Mouse (Mus musculus) bone marrow, adult 2 months (tissue): ENCODE results near the gene Enah. TPM values are rescaled to one million over a fixed set of nuclear protein-coding genes. Genes with fewer than 3 reads are reported as not detected.

Experiments used
- H3K27ac ChIP-seq: fragments of 200-500 bp; 2 replicates; pipeline ENCODE4 v1.5.1; 2012; ENCODE audit warnings: low read depth, mild to moderate bottlenecking, control low read depth, inconsistent platforms, low read length; ENCODE audit not compliant: control insufficient read depth, poor library complexity, insufficient read depth
- H3K4me1 ChIP-seq: fragments of 200-500 bp; 2 replicates; pipeline ENCODE4 v1.6.1; 2011; ENCODE audit warnings: low read length; ENCODE audit not compliant: control insufficient read depth, insufficient read depth
- H3K4me3 ChIP-seq: fragments of 200-500 bp; replicated peaks from 2 replicates; pipeline ENCODE3; 2011; ENCODE audit warnings: mild to moderate bottlenecking, low read depth, low read length, control low read depth; ENCODE audit not compliant: control insufficient read depth
- CTCF ChIP-seq: fragments of 200-500 bp; IDR thresholded peaks from 2 replicates; pipeline ENCODE4 v1.5.1; 2011; ENCODE audit warnings: low read length, control low read depth; ENCODE audit not compliant: control insufficient read depth, insufficient read depth
- POLR2A ChIP-seq: fragments of 200-500 bp; IDR thresholded peaks from 2 replicates; pipeline ENCODE4 v1.6.1; 2011; ENCODE audit warnings: low read depth, mild to moderate bottlenecking, control low read depth, low read length, borderline replicate concordance; ENCODE audit not compliant: control insufficient read depth
- WGBS: fragments of 180-500 bp; shearing (Covaris S2); methylation state at CpG from one replicate; pipeline ENCODE4 v1.1.7; 2018; 5-methylcytosine and 5-hydroxymethylcytosine counted together
- polyA plus RNA-seq: library from polyadenylated mRNA; stranded (reverse); fragments of >200 nt; gene quantifications from 2 replicates; pipeline ENCODE4 v1.2.4, GENCODE M21; 2011; ENCODE audit warnings: low replicate concordance; ENCODE audit not compliant: missing spikeins, insufficient read depth, insufficient read length

Enah gene
- polyA plus RNA-seq, 1 experiment, result 20.3 TPM

GRCm38 (mm10) chr1:182055122-182055521 is 35.3 kb upstream of the Enah start:
- TF ChIP-seq CTCF (no peak), POLR2A (no peak)
- 73% methylated on average over 9 of the region's 9 CpGs for WGBS
- H3K4me1 ChIP-seq, result no peaks in the 10 kb centered on the region
- H3K27ac ChIP-seq, result no peak overlapping the region
- no peak overlapping the region for H3K4me3 ChIP-seq

GRCm38 (mm10) chr1:182054651-182055050 is 34.9 kb upstream of the Enah start:
- Histone ChIP-seq H3K4me3 (no peak overlapping the region), H3K4me1 (no peaks in the 10 kb centered on the region), H3K27ac (no peak overlapping the region)
- TF ChIP-seq CTCF (no peak), POLR2A (no peak)
- 80% methylated on average over 6 of the region's 6 CpGs for WGBS

- H3K27ac ChIP-seq, result no peak overlapping the region
- no peaks in the 10 kb centered on the region for H3K4me1 ChIP-seq
- TF ChIP-seq CTCF, result no peak
- no peak for TF ChIP-seq POLR2A
- WGBS, result 78% methylated on average over 10 of the region's 10 CpGs
- no peak overlapping the region for H3K4me3 ChIP-seq
These were observed 33.2 kb upstream of the Enah start for GRCm38 (mm10) chr1:182052973-182053372.

- WGBS, result 91% methylated on average over 7 of the region's 7 CpGs
- Histone ChIP-seq H3K4me1 (no peaks in the 10 kb centered on the region), H3K27ac (no peak overlapping the region), H3K4me3 (no peak overlapping the region)
- no peak for TF ChIP-seq CTCF
- TF ChIP-seq POLR2A, result no peak
These were observed 32.6 kb upstream of the Enah start for GRCm38 (mm10) chr1:182052385-182052784.

GRCm38 (mm10) chr1:182049813-182050212 is 30.0 kb upstream of the Enah start:
- no peak overlapping the region for H3K4me3 ChIP-seq
- WGBS, result 92% methylated on average over 7 of the region's 7 CpGs
- H3K27ac ChIP-seq, result no peak overlapping the region
- no peaks in the 10 kb centered on the region for H3K4me1 ChIP-seq
- TF ChIP-seq POLR2A (no peak), CTCF (no peak)

- WGBS, result 77% methylated on average over 4 of the region's 4 CpGs
- no peaks in the 10 kb centered on the region for H3K4me1 ChIP-seq
- no peak overlapping the region for H3K4me3 ChIP-seq
- TF ChIP-seq CTCF (no peak), POLR2A (no peak)
- H3K27ac ChIP-seq, result no peak overlapping the region
These were observed 28.3 kb upstream of the Enah start for GRCm38 (mm10) chr1:182048101-182048500.

GRCm38 (mm10) chr1:182047016-182047690 is 27.4 kb upstream of the Enah start:
- Histone ChIP-seq H3K27ac (no peak overlapping the region), H3K4me1 (no peaks in the 10 kb centered on the region), H3K4me3 (no peak overlapping the region)
- no peak for TF ChIP-seq CTCF
- no peak for TF ChIP-seq POLR2A
- WGBS, result 76% methylated on average over 3 of the region's 3 CpGs

GRCm38 (mm10) chr1:182045208-182045607 is 25.4 kb upstream of the Enah start:
- no peak for TF ChIP-seq CTCF
- no peak for TF ChIP-seq POLR2A
- H3K4me1 ChIP-seq, result no peaks in the 10 kb centered on the region
- H3K4me3 ChIP-seq, result no peak overlapping the region
- WGBS, result 61% methylated on average over 4 of the region's 4 CpGs
- H3K27ac ChIP-seq, result no peak overlapping the region

GRCm38 (mm10) chr1:182040538-182040937 is 20.7 kb upstream of the Enah start:
- Histone ChIP-seq H3K27ac (no peak overlapping the region), H3K4me3 (no peak overlapping the region), H3K4me1 (no peaks in the 10 kb centered on the region)
- TF ChIP-seq POLR2A (no peak), CTCF (no peak)
- 80% methylated on average over 3 of the region's 3 CpGs for WGBS

GRCm38 (mm10) chr1:182031757-182032156 is 12.0 kb upstream of the Enah start:
- Histone ChIP-seq H3K4me3 (no peak overlapping the region), H3K4me1 (no peaks in the 10 kb centered on the region), H3K27ac (no peak overlapping the region)
- TF ChIP-seq POLR2A (no peak), CTCF (no peak)
